Mouse (Mus musculus): ENCODE results near the gene Zfp637.

DNA sequence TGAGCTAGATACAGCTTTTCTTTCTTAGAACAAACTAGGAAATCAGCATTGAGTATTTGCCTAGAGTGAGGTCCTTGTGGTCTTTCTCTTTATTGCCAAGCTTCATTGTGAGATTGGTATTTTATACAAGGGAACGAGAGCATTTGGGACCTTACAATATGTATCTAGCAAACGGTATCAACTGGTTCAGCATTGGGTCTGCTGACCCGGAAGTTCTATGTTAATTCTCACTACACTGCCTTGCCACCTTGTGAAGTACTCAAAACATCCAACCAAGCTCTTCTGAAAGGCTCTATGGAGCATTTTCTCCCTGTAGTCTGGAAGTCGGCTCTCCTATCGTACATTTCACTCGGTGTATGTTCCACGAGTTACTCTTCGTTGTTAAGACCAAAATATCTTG, 22.8 kb downstream of the Zfp637 start:
- TF ChIP-seq CTCF (IDR thresholded peaks at IDR 0.05), result no peak
- no peak for TF ChIP-seq EP300 (IDR thresholded peaks at IDR 0.05)

Measured in lung, postnatal 0 days (tissue).